ENCODE assay signal across 8 mouse cellular contexts in the genomic region with DNA sequence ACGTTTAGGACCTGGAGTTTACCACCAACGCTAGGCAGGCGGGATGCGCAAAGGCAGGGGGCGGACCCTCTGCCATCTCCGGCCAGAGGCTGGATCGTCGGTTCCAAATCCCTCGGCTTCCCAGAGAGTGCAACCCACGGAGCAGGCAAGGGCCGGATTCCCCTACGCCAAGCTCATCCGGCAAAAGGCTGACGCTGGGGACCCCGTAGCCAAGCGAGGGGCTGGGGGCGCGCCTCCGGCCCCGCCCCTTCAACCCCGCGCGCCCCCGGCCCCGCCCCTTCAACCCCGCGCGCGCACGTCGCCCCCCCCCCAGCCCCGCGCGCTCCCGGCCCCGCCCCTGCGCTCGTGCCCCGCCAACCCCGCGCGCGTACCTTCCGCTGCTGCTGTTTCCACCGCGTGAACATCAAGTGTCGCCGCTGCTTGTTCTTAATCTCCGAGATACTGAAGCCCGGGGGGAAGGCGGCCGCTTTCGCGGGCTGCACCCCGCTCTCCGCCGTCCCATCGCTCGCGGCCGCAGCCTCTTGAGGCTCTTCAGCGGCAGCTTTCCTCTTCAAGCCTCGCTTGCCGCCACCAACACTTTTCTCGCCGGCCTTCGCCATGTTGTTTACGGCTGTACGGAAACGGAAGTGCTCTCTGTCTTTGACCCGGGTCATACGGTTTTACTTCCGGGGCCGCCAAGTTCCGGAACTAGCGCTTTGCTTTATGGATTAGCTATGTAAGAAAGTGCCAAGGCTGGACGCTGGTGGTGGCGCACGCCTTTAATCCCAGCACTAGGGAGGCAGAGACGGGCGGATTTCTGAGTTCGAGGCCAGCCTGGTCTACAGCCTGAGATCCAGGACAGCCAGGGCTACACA. TPM values are rescaled to one million over a fixed set of nuclear protein-coding genes. Genes with fewer than 3 reads are reported as not detected.
DNase-seq lines count a peak whose midpoint lies in the region; ATAC-seq and TF ChIP-seq lines count a peak whose summit lies in the region.

TSS of gene Rpf1 (minus strand) at position 632 of the 854 bp plus-strand sequence.

- DNase-seq in brain, embryonic 14.5 days (ENCODE audit: low read depth) = peak; percentile 98
- peak; percentile 89 for DNase-seq in liver, adult 2 months (ENCODE audit: extremely low read depth, low read depth, low spot score)
- DNase-seq in splenic B cell, adult 2 months (ENCODE audit: low read depth, low spot score) = peak; percentile 94

- under 1% methylated on average over 63 of the region's 82 CpGs for WGBS in heart, embryonic 11.5 days (ENCODE audit: insufficient replicate concordance)
- under 1% methylated on average over 55 of the region's 82 CpGs for WGBS in kidney, embryonic 16.5 days
- under 1% methylated on average over 57 of the region's 82 CpGs for WGBS in liver, adult 2 months

- no peaks in the 10 kb centered on the region for H3K9me3 ChIP-seq in erythroblast, embryonic 14.5 days (ENCODE audit: control insufficient read depth, low read length)
- H3K9me3 ChIP-seq in heart, embryonic 11.5 days (replicated peaks; ENCODE audit: control insufficient read depth, low read length) = no peaks in the 10 kb centered on the region
- no peaks in the 10 kb centered on the region for H3K9me3 ChIP-seq in kidney, embryonic 16.5 days (ENCODE audit: low read length)

- no peaks in the 10 kb centered on the region for H3K27me3 ChIP-seq in C2C12 (ENCODE audit: control insufficient read depth, insufficient read depth, insufficient read length)
- H3K27me3 ChIP-seq in erythroblast, embryonic 14.5 days (ENCODE audit: control insufficient read depth) = peaks cover 2% of the 10 kb centered on the region
- H3K27me3 ChIP-seq in heart, embryonic 11.5 days (ENCODE audit: control insufficient read depth, insufficient read depth, low read length) = no peaks in the 10 kb centered on the region
- no peaks in the 10 kb centered on the region for H3K27me3 ChIP-seq in kidney, embryonic 16.5 days (ENCODE audit: insufficient read depth, low read length)
- H3K27me3 ChIP-seq in liver, adult 2 months (ENCODE audit: control insufficient read depth, insufficient read depth, low read length) = no peaks in the 10 kb centered on the region
- no peaks in the 10 kb centered on the region for H3K27me3 ChIP-seq in myocyte (ENCODE audit: control insufficient read depth, insufficient read depth, insufficient read length)
- no peaks in the 10 kb centered on the region for H3K27me3 ChIP-seq in splenic B cell, adult 2 months (ENCODE audit: control insufficient read depth, insufficient read depth, low read length, poor library complexity, severe bottlenecking)

- H3K79me3 ChIP-seq in C2C12 (ENCODE audit: low read depth) = peaks cover 23% of the 10 kb centered on the region

- peak; percentile 94 for ATAC-seq in heart, embryonic 11.5 days (replicated peaks; ENCODE audit: insufficient number of reproducible peaks, low FRiP score, low TSS enrichment)
- ATAC-seq in kidney, embryonic 16.5 days (ENCODE audit: low FRiP score, low TSS enrichment) = peak; percentile 98

- peak within 1 kb of the TSS; percentile 99 for H3K27ac ChIP-seq in heart, embryonic 11.5 days (ENCODE audit: low read depth, low read length)
- H3K27ac ChIP-seq in kidney, embryonic 16.5 days (ENCODE audit: low read length) = peak within 1 kb of the TSS; percentile 99
- H3K27ac ChIP-seq in liver, adult 2 months (replicated peaks; ENCODE audit: insufficient read depth, low read depth, low read length) = peak within 1 kb of the TSS; percentile 98

- peaks cover 51% of the 10 kb centered on the region for H3K79me2 ChIP-seq in C2C12 (ENCODE audit: control insufficient read depth, insufficient read depth)
- peaks cover 13% of the 10 kb centered on the region; the same call in 1 of the 2 replicates for H3K79me2 ChIP-seq in liver, adult 2 months (ENCODE audit: control insufficient read depth, insufficient read depth, low read length)
- peaks cover 17% of the 10 kb centered on the region for H3K79me2 ChIP-seq in myocyte (ENCODE audit: control insufficient read depth, insufficient read depth)

- peak within 1 kb of the TSS; percentile 75 for H3K4me2 ChIP-seq in heart, embryonic 11.5 days
- H3K4me2 ChIP-seq in kidney, embryonic 16.5 days (replicated peaks; ENCODE audit: low read depth, low read length) = peak within 1 kb of the TSS; percentile 63
- peak within 1 kb of the TSS; percentile 72 for H3K4me2 ChIP-seq in myocyte (ENCODE audit: low read depth)

- peaks cover 25% of the 10 kb centered on the region for H3K4me1 ChIP-seq in erythroblast, embryonic 14.5 days (ENCODE audit: control insufficient read depth)
- H3K4me1 ChIP-seq in heart, embryonic 11.5 days (ENCODE audit: control insufficient read depth, insufficient read depth, low read length) = no peaks in the 10 kb centered on the region
- H3K4me1 ChIP-seq in kidney, embryonic 16.5 days (ENCODE audit: insufficient read depth, low read length) = peaks cover 13% of the 10 kb centered on the region; the same call in 1 of the 2 replicates
- H3K4me1 ChIP-seq in liver, adult 2 months (ENCODE audit: control insufficient read depth, insufficient read depth, low read length) = peaks cover 4% of the 10 kb centered on the region; the same call in 1 of the 2 replicates

- peak within 1 kb of the TSS; percentile 94 for H3ac ChIP-seq in C2C12 (ENCODE audit: control insufficient read depth, insufficient read length, low read depth)
- peak within 1 kb of the TSS; percentile 28 for H3ac ChIP-seq in myocyte (ENCODE audit: control insufficient read depth, insufficient read length)

- H3K4me3 ChIP-seq in C2C12 (ENCODE audit: insufficient read depth, poor library complexity, severe bottlenecking) (peak within 1 kb of the TSS; percentile 71), myocyte (peak within 1 kb of the TSS; percentile 73)
- peak within 1 kb of the TSS; percentile 97 for H3K4me3 ChIP-seq in erythroblast, embryonic 14.5 days (replicated peaks)
- peak within 1 kb of the TSS; percentile 90 for H3K4me3 ChIP-seq in heart, embryonic 11.5 days (ENCODE audit: low read depth, low read length)
- peak within 1 kb of the TSS; percentile 91 for H3K4me3 ChIP-seq in kidney, embryonic 16.5 days (ENCODE audit: low read length)
- peak within 1 kb of the TSS; percentile 95 for H3K4me3 ChIP-seq in liver, adult 2 months (ENCODE audit: insufficient read depth, low read depth, low read length)

- H3K36me3 ChIP-seq in C2C12 (ENCODE audit: control insufficient read depth, insufficient read depth) = peaks cover 31% of the 10 kb centered on the region
- peaks cover 29% of the 10 kb centered on the region for H3K36me3 ChIP-seq in erythroblast, embryonic 14.5 days (ENCODE audit: control insufficient read depth)
- peaks cover 6% of the 10 kb centered on the region for H3K36me3 ChIP-seq in heart, embryonic 11.5 days (ENCODE audit: control insufficient read depth, insufficient read depth, low read length)
- peaks cover 17% of the 10 kb centered on the region for H3K36me3 ChIP-seq in kidney, embryonic 16.5 days (ENCODE audit: insufficient read depth, low read length)
- peaks cover 18% of the 10 kb centered on the region for H3K36me3 ChIP-seq in liver, adult 2 months (ENCODE audit: control insufficient read depth, insufficient read depth, low read length)
- H3K36me3 ChIP-seq in myocyte (ENCODE audit: control insufficient read depth, insufficient read depth) = peaks cover 16% of the 10 kb centered on the region
- peaks cover 9% of the 10 kb centered on the region; the same call in 1 of the 2 replicates for H3K36me3 ChIP-seq in splenic B cell, adult 2 months (ENCODE audit: control insufficient read depth, insufficient read depth, low read length, poor library complexity, severe bottlenecking)

- no peak for TF ChIP-seq CTCF in C2C12 (IDR thresholded peaks at IDR 0.05; ENCODE audit: control insufficient read depth, insufficient read depth, insufficient read length)
- TF ChIP-seq CTCF in brain, embryonic 14.5 days (IDR thresholded peaks at IDR 0.05; ENCODE audit: borderline replicate concordance, extremely low read depth, insufficient read depth, insufficient read length) = no peak
- no peak for TF ChIP-seq CTCF in liver, adult 2 months (IDR thresholded peaks at IDR 0.05; ENCODE audit: low read depth, low read length)

- TF ChIP-seq POLR2A in brain, embryonic 14.5 days (IDR thresholded peaks at IDR 0.05; ENCODE audit: borderline replicate concordance, extremely low read depth, insufficient read depth, insufficient read length, poor library complexity, severe bottlenecking) = peak; percentile 40; the same call in 1 of the 2 replicates
- TF ChIP-seq POLR2A in liver, adult 2 months (IDR thresholded peaks at IDR 0.05; ENCODE audit: extremely low read depth, insufficient read depth, low read length) = no peak; the same call in 1 of the 2 replicates
- no peak for TF ChIP-seq POLR2A in myocyte (IDR thresholded peaks at IDR 0.05; ENCODE audit: insufficient read length, low read depth)

- H3K9ac ChIP-seq in heart, embryonic 11.5 days (ENCODE audit: low read depth, low read length) = peak within 1 kb of the TSS; percentile 96
- H3K9ac ChIP-seq in kidney, embryonic 16.5 days (replicated peaks; ENCODE audit: low read length) = peak within 1 kb of the TSS; percentile 96
- H3K9ac ChIP-seq in liver, adult 2 months (ENCODE audit: low read depth, low read length) = peak within 1 kb of the TSS; percentile 95

TF ChIP-seq in C2C12, 6 proteins besides CTCF, POLR2A, EP300 and RAD21:
- TF ChIP-seq MAX (IDR thresholded peaks at IDR 0.05) (peak; percentile 60), MYOG (IDR thresholded peaks at IDR 0.05; ENCODE audit: control insufficient read depth, extremely low read depth, insufficient read length) (no peak)
TF ChIP-seq in C2C12: peak in this region for 1.

TF ChIP-seq in myocyte, 11 proteins besides CTCF, POLR2A, EP300 and RAD21 (continues in another document):
- TF ChIP-seq MYOG (IDR thresholded peaks at IDR 0.05; ENCODE audit: control insufficient read depth in 1 of 3, insufficient read depth in 1 of 3, insufficient read length in 2 of 3, low read depth in 2 of 3) (no peak), TCF3 (IDR thresholded peaks at IDR 0.05; ENCODE audit: insufficient read length, low read depth) (no peak), CEBPB (IDR thresholded peaks at IDR 0.05; ENCODE audit: insufficient read depth, poor library complexity, severe bottlenecking) (no peak), SRF (IDR thresholded peaks at IDR 0.05; ENCODE audit: control insufficient read depth, insufficient read length, low read depth) (no peak), MAX (IDR thresholded peaks at IDR 0.05; ENCODE audit: low read depth) (no peak), E2F4 (IDR thresholded peaks at IDR 0.05; ENCODE audit: insufficient read depth) (no peak), MYOD1 (IDR thresholded peaks at IDR 0.05; ENCODE audit: control insufficient read depth in 1 of 3, insufficient read length in 2 of 3, low read depth in 2 of 3) (no peak)

RNA-seq across cellular contexts. Expression of gene Rpf1, which starts in this region (rescaled TPM):
- 19.5 TPM for polyA plus RNA-seq in C2C12 (2012; fragmentation: generic; extraction: Trizol)
- 33.3 and 38.0 TPM in 2 replicates for polyA plus RNA-seq in brain, embryonic 14.5 days (2012; rRNA removed)
- polyA plus RNA-seq in erythroblast, embryonic 14.5 days (2012) = 2.1 and 2.5 TPM in 2 replicates
- 47.2 and 49.8 TPM in 2 replicates for polyA plus RNA-seq in heart, embryonic 11.5 days (2014; fragmentation: Nextera tagmentation; extraction: Ambion mirVana)
- 56.8 and 59.5 TPM in 2 replicates for polyA plus RNA-seq in kidney, embryonic 16.5 days (2015; fragmentation: Nextera tagmentation; extraction: Ambion mirVana)
- 22.0 and 25.0 TPM in 2 replicates for total RNA-seq in liver, adult 2 months (2014; rRNA removed)
- 5.3 and 6.3 TPM in 2 replicates for polyA plus RNA-seq in liver, adult 2 months (2012; rRNA removed)
- 13.5 TPM for polyA plus RNA-seq in myocyte (2012; fragmentation: generic; extraction: Trizol)

Comparison
In these comparisons a context has a peak if more than half of its experiments do, and no peak if none do; other contexts are left out.
1. Peak in every context shown above with its lines: DNase-seq, ATAC-seq, H3K4me3 ChIP-seq and H3K27ac ChIP-seq.